Mouse (Mus musculus) CH12.LX (cell line): ENCODE results near the gene Pofut2. TPM values are rescaled to one million over a fixed set of nuclear protein-coding genes. Genes with fewer than 3 reads are reported as not detected.

Source experiments
- DNase-seq: peaks from one replicate; pipeline ENCODE4 v3.0.0-alpha.2; 2013; ENCODE audit errors: extremely low read depth
- H3K27ac ChIP-seq: 2 replicates; pipeline ENCODE4 v1.5.1; 2012; ENCODE audit warnings: low read depth, mild to moderate bottlenecking, control low read depth, moderate library complexity; ENCODE audit not compliant: insufficient read depth
- H3K27me3 ChIP-seq: replicated peaks from 2 replicates; pipeline ENCODE3; 2012; ENCODE audit warnings: inconsistent platforms
- H3K36me3 ChIP-seq, 2 experiments: replicated peaks in 1 of 2; 2 replicates each; pipeline versions ENCODE3 to v1.6.1; 2012; ENCODE audit warnings: inconsistent platforms in 1 of 2, low read length in 1 of 2, mild to moderate bottlenecking in 1 of 2, mixed read lengths in 1 of 2, moderate library complexity in 1 of 2; ENCODE audit not compliant: control insufficient read depth in 1 of 2, insufficient read depth in 1 of 2
- H3K4me1 ChIP-seq, 2 experiments: 2 replicates each; pipeline ENCODE4 v1.6.1; 2012; ENCODE audit warnings: inconsistent platforms in 1 of 2, moderate library complexity in 1 of 2; ENCODE audit not compliant: insufficient read depth in 2 of 2, control insufficient read depth in 1 of 2
- H3K4me2 ChIP-seq: 2 replicates; pipeline ENCODE4 v1.6.1; 2012; ENCODE audit warnings: low read depth, mild to moderate bottlenecking, control low read depth; ENCODE audit not compliant: poor library complexity, insufficient read depth, severe bottlenecking
- H3K4me3 ChIP-seq, 3 experiments: fragments of 150-350 bp in 1 of 3; sonication (generic) in 1 of 3; replicated peaks in 1 of 3; 2 replicates each; pipeline versions ENCODE3 to v1.5.1; 2011 to 2012; ENCODE audit warnings: low read depth in 2 of 3, low read length in 2 of 3, mild to moderate bottlenecking in 2 of 3, moderate library complexity in 2 of 3, control low read depth in 1 of 3, improper control_type of control experiment in 1 of 3, inconsistent platforms in 1 of 3, mixed read lengths in 1 of 3; ENCODE audit not compliant: poor library complexity in 1 of 3
- H3K79me2 ChIP-seq: replicated peaks from 2 replicates; pipeline ENCODE4 v1.6.1; 2012; ENCODE audit warnings: mild to moderate bottlenecking, moderate library complexity; ENCODE audit not compliant: control insufficient read depth, poor library complexity, insufficient read depth, severe bottlenecking; ENCODE audit errors: extremely low read depth
- H3K9ac ChIP-seq: 2 replicates; pipeline ENCODE4 v1.6.1; 2012; ENCODE audit warnings: low read depth, mild to moderate bottlenecking, control low read depth, moderate library complexity; ENCODE audit not compliant: insufficient read depth
- H3K9me3 ChIP-seq: replicated peaks from 2 replicates; pipeline ENCODE3; 2012; ENCODE audit warnings: low read length, inconsistent platforms, mixed read lengths
- BHLHE40 ChIP-seq: IDR thresholded peaks from 2 replicates; pipeline ENCODE4 v1.6.1; 2011; ENCODE audit warnings: mild to moderate bottlenecking, low read depth, low read length, improper control_type of control experiment
- CHD2 ChIP-seq: IDR thresholded peaks from 2 replicates; pipeline ENCODE4 v1.6.1; 2011; ENCODE audit warnings: low read length, improper control_type of control experiment
- E2F4 ChIP-seq: IDR thresholded peaks from 2 replicates; pipeline ENCODE4 v1.6.1; 2011; ENCODE audit warnings: low read depth, low read length, improper control_type of control experiment; ENCODE audit not compliant: insufficient replicate concordance
- ETS1 ChIP-seq: conservative IDR thresholded peaks from 2 replicates; pipeline ENCODE4 v1.6.1; 2012; ENCODE audit warnings: low read depth, mild to moderate bottlenecking, inconsistent platforms, low read length, improper control_type of control experiment, moderate library complexity
- GABPA ChIP-seq: IDR thresholded peaks from 2 replicates; pipeline ENCODE4 v1.6.1; 2012; ENCODE audit warnings: low read depth, low read length, improper control_type of control experiment, inconsistent platforms; ENCODE audit not compliant: insufficient replicate concordance
- IRF4 ChIP-seq: IDR thresholded peaks from 2 replicates; pipeline ENCODE4 v1.6.1; 2014; ENCODE audit warnings: low read depth, mild to moderate bottlenecking, inconsistent platforms, low read length, improper control_type of control experiment
- MAFK ChIP-seq: IDR thresholded peaks from 2 replicates; pipeline ENCODE4 v1.6.1; 2011; ENCODE audit warnings: low read length, improper control_type of control experiment; ENCODE audit not compliant: insufficient replicate concordance
- MEF2A ChIP-seq: IDR thresholded peaks from 2 replicates; pipeline ENCODE4 v1.6.1; 2014; ENCODE audit warnings: low read depth, mild to moderate bottlenecking, inconsistent platforms, low read length, improper control_type of control experiment, borderline replicate concordance
- MXI1 ChIP-seq: IDR thresholded peaks from 2 replicates; pipeline ENCODE4 v1.6.1; 2011; ENCODE audit warnings: mild to moderate bottlenecking, low read depth, low read length, improper control_type of control experiment
- MYC ChIP-seq: IDR thresholded peaks from 2 replicates; pipeline ENCODE4 v1.6.1; 2011; ENCODE audit warnings: low read depth, mild to moderate bottlenecking, improper control_type of control experiment, low read length
- POLR2A ChIP-seq: IDR thresholded peaks from 2 replicates; pipeline ENCODE4 v1.6.1; 2011; ENCODE audit warnings: low read depth, mild to moderate bottlenecking, improper control_type of control experiment, low read length
- POLR2AphosphoS2 ChIP-seq: IDR thresholded peaks from 2 replicates; pipeline ENCODE4 v1.6.1; 2011; ENCODE audit warnings: low read depth, low read length, improper control_type of control experiment
- RCOR1 ChIP-seq: conservative IDR thresholded peaks from 2 replicates; pipeline ENCODE4 v1.6.1; 2012; ENCODE audit warnings: low read depth, mild to moderate bottlenecking, inconsistent platforms, low read length, improper control_type of control experiment
- SIN3A ChIP-seq: IDR thresholded peaks from 2 replicates; pipeline ENCODE4 v1.6.1; 2012; ENCODE audit warnings: low read length, improper control_type of control experiment, inconsistent platforms
- SMC3 ChIP-seq: IDR thresholded peaks from 2 replicates; pipeline ENCODE4 v1.6.1; 2011; ENCODE audit warnings: low read depth, low read length, improper control_type of control experiment
- TBP ChIP-seq: conservative IDR thresholded peaks from 2 replicates; pipeline ENCODE4 v1.6.1; 2011; ENCODE audit warnings: low read depth, low read length, improper control_type of control experiment
- TCF12 ChIP-seq: IDR thresholded peaks from 2 replicates; pipeline ENCODE4 v1.6.1; 2014; ENCODE audit warnings: low read depth, mild to moderate bottlenecking, inconsistent platforms, low read length, improper control_type of control experiment
- UBTF ChIP-seq: IDR thresholded peaks from 2 replicates; pipeline ENCODE4 v1.6.1; 2012; ENCODE audit warnings: low read depth, mild to moderate bottlenecking, inconsistent platforms, low read length, improper control_type of control experiment, moderate library complexity
- ZC3H11A ChIP-seq: IDR thresholded peaks from 2 replicates; pipeline ENCODE4 v1.6.1; 2012; ENCODE audit warnings: low read depth, mild to moderate bottlenecking, inconsistent platforms, low read length, improper control_type of control experiment
- ZNF384 ChIP-seq: IDR thresholded peaks from 2 replicates; pipeline ENCODE4 v1.6.1; 2012; ENCODE audit warnings: low read depth, low read length, improper control_type of control experiment, inconsistent platforms
- dilution Hi-C: fragments of 300-500 bp; cut with MboI; formaldehyde crosslinking; loops from 2 replicates; pipeline ENCODE4 v1.14.3; 2020; ENCODE audit warnings: low sequenced_read_pairs; ENCODE audit not compliant: extremely low pct_unique_long_range_greater_than_20kb, extremely low pct_ligation_motif_present
- in situ Hi-C: fragments of 300-500 bp; cut with MboI; formaldehyde crosslinking; loops from 3 replicates; pipeline ENCODE4 v1.14.3; 2019; ENCODE audit warnings: low sequenced_read_pairs, low pct_ligation_motif_present, low pct_unique_long_range_greater_than_20kb, mixed read lengths
- polyA plus RNA-seq: library from polyadenylated mRNA; unstranded; fragments of >175 nt; gene quantifications from 2 replicates; pipeline ENCODE4 v1.2.1, GENCODE M21; 2012; ENCODE audit warnings: low read depth; ENCODE audit not compliant: insufficient read length
- total RNA-seq, 2 experiments: library from RNA; depleted of rRNA; stranded (reverse); fragments of 300-350 nt in 1 of 2; fragments of >200 nt in 1 of 2; gene quantifications; 2 replicates each; pipeline ENCODE4 v1.2.3; 2012 to 2014

Gene Pofut2
- total and polyA plus RNA-seq, 3 experiments, result 13.6 to 23.4 (median 22.0) TPM

DNA sequence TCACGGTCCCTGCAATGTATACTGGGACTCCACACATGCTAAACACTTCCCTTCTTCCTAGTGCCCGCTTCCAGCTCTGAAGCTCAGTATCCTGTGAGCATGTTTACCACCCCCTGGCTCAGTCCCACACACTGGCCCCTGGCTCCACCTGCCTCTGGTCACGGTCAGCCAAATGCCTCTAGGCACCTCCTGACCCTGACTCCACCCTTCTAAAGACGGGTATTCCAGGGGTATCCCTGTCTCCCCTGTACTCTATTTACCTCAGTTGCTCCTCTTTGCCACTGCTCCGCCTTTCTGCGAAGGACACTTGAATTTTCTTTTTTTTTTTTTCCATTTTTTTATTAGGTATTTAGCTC lies 31.7 kb upstream of the Pofut2 start:
- dilution Hi-C loops, result no loop called here
- Histone ChIP-seq H3K79me2 (no peaks in the 10 kb centered on the region), H3K4me2 (no peak overlapping the region), H3K4me1 (peaks cover 3 to 8% of the 10 kb centered on the region in 2 experiments; a peak in 1 of 4 replicates), H3K9ac (no peak overlapping the region), H3K27ac (no peak overlapping the region), H3K9me3 (no peaks in the 10 kb centered on the region), H3K4me3 (no peak overlapping the region)
- DNase-seq, result no peak
- in situ Hi-C loops, result loop anchor here (10.0 kb wide), 1 partner anchor 93 kb away; no protein-coding TSS in a partner anchor
- TF ChIP-seq SMC3, result no peak
- TF ChIP-seq ZNF384, result no peak
- TF ChIP-seq MYC, result no peak
- TF ChIP-seq RCOR1, result no peak
- TF ChIP-seq MXI1, result no peak
- TF ChIP-seq ETS1, result no peak
- TF ChIP-seq BHLHE40, result no peak
- no peak for TF ChIP-seq GABPA
- no peak for TF ChIP-seq MEF2A
- TF ChIP-seq TCF12, result no peak
- TF ChIP-seq CHD2, result no peak
- TF ChIP-seq IRF4, result no peak
- TF ChIP-seq UBTF, result no peak
- no peak for TF ChIP-seq MAFK
- no peak for TF ChIP-seq ZC3H11A
- TF ChIP-seq POLR2A, result no peak
- no peak for TF ChIP-seq POLR2AphosphoS2
- no peak for TF ChIP-seq E2F4
- TF ChIP-seq TBP, result no peak
- TF ChIP-seq SIN3A, result no peak
- TF ChIP-seq, all 38 proteins: peak for 0
- Histone ChIP-seq H3K36me3 (no peaks in the 10 kb centered on the region), H3K27me3 (peaks cover 72% of the 10 kb centered on the region)
